Mouse (Mus musculus) brown adipose tissue, adult 24 weeks (tissue): ENCODE measurements around the gene Tanc1. TPM values are rescaled to one million over a fixed set of nuclear protein-coding genes. Genes with fewer than 3 reads are reported as not detected.
A peak's percentile ranks its signal among the peaks of the same experiment; 100 is the strongest.

Source experiments
- H3K27ac ChIP-seq: fragments of 200-500 bp; replicated peaks from 2 replicates; pipeline ENCODE4 v1.5.1; 2012; ENCODE audit warnings: low read depth, mild to moderate bottlenecking, low read length
- H3K4me1 ChIP-seq: fragments of 200-500 bp; 2 replicates; pipeline ENCODE4 v1.6.1; 2012; ENCODE audit warnings: low read length, mixed read lengths; ENCODE audit not compliant: control insufficient read depth, insufficient read depth, insufficient read length
- H3K4me3 ChIP-seq: fragments of 200-500 bp; 2 replicates; pipeline ENCODE4 v1.5.1; 2012; ENCODE audit warnings: low read depth, mild to moderate bottlenecking, low read length, moderate library complexity; ENCODE audit not compliant: insufficient read depth
- polyA plus RNA-seq: library from polyadenylated mRNA; stranded (reverse); fragments of >200 nt; gene quantifications from 2 replicates; pipeline ENCODE4 v1.2.4, GENCODE M21; 2012; ENCODE audit not compliant: missing spikeins, insufficient read depth, insufficient read length

The Tanc1 gene
- polyA plus RNA-seq, 1 experiment, result 9.7 TPM

GRCm38 (mm10) chr2:59599338-59600111 lies 12.3 kb upstream of the Tanc1 start:
- no peak overlapping the region for H3K27ac ChIP-seq

GRCm38 (mm10) chr2:59600123-59600840 lies 11.6 kb upstream of the Tanc1 start:
- no peak overlapping the region for H3K27ac ChIP-seq
- peaks cover 5% of the 10 kb centered on the region; the same call in 1 of the 2 replicates for H3K4me1 ChIP-seq
- no peak overlapping the region for H3K4me3 ChIP-seq

More at GRCm38 (mm10) chr2:59599338-59600111, 12.3 kb upstream of the Tanc1 start:
- H3K4me1 ChIP-seq, result peaks cover 5% of the 10 kb centered on the region; the same call in 1 of the 2 replicates
- H3K4me3 ChIP-seq, result no peak overlapping the region

- peaks cover 5% of the 10 kb centered on the region; the same call in 1 of the 2 replicates for H3K4me1 ChIP-seq
- no peak overlapping the region for H3K27ac ChIP-seq
- no peak overlapping the region for H3K4me3 ChIP-seq
These were observed 10.9 kb upstream of the Tanc1 start for GRCm38 (mm10) chr2:59600980-59601379.

DNA sequence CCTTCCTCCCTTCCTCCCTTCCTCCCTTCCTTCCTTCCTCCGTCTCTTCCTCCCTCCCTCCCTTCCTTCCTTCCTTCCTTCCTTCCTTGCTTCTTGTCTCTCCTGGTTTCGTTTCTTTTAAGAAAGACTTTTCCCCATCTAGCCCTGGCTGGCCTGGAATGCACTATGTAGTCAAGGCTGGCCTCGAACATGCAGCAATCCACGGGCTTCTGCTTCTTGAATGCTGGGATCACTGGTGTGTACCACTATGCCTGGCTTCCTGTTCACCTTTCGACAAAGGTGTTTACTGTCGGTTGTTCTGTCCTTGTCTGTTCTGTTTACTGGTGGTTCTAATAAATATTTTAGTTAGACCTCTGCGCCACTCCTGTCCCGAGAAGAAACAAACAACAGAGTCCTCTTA lies 10.4 kb upstream of the Tanc1 start:
- Histone ChIP-seq H3K4me1 (peaks cover 5% of the 10 kb centered on the region; the same call in 1 of the 2 replicates), H3K4me3 (no peak overlapping the region), H3K27ac (no peak overlapping the region)

DNA sequence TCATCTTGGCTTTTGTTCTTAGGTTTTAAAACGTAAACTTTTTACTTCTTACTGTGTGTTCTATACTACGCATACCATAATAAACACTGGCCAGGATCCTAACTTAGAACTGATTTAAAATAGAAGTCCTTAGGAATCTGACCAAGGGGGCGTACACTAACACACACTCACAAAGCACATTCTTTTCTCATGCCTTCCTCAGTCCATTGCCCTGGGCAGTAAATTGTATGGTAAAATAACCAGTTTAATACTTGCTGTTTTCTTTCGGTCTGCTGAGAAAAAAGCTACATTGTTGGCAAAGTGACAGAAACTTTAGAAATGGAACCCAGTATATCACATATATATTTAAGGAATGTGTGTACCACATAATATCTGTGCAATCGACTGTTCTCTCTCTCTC lies 2.9 kb upstream of the Tanc1 start:
- no peak overlapping the region for H3K27ac ChIP-seq
- H3K4me1 ChIP-seq, result no peaks in the 10 kb centered on the region
- H3K4me3 ChIP-seq, result no peak overlapping the region

GRCm38 (mm10) chr2:59611216-59611810 lies 529 bp upstream of the Tanc1 start:
- Histone ChIP-seq H3K4me3 (peak overlapping the region; percentile 92), H3K4me1 (peaks cover 10% of the 10 kb centered on the region), H3K27ac (peak overlapping the region; percentile 74)

DNA sequence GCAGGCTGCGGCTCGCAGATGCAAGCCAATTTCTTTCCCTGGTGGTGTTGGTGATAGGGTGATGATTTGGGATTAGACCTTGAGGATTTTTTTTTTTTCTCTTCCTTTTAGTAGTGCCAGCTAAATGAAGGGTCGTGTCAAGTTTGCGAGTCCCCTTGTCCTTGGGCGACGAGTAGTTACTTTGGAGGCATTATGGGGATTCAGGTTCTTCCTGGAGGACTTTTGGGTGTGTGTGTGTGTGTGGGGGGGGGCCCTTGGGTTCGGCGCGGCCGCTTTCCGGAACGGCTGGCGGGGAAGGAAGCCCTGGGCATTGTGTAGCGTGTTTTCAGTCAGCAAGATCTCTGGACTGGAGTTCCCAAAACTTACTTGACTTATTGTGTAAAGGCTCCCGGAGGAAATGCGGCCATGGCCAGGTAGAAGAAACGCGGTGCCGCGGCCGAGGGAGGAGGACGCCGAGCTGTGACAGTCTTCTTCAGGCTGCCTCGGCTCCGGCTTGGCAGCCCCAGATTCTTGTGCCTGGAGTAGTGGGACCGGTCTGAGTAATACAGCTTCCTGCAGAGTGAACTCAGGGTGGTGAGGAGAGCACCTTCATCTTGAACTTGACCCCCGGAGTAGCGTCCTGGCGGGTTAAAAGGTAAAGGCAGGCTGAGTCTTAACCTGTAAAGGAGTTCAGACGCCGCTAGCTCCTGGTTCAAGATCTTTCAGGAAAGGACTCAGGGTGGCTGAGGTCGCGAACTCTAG lies 1.1 kb downstream of the Tanc1 start:
- Histone ChIP-seq H3K4me1 (peaks cover 17% of the 10 kb centered on the region), H3K27ac (peak overlapping the region; percentile 84), H3K4me3 (peak overlapping the region; percentile 92)

GRCm38 (mm10) chr2:59613474-59614019 lies 1.7 kb downstream of the Tanc1 start:
- peaks cover 17% of the 10 kb centered on the region for H3K4me1 ChIP-seq
- peak overlapping the region; percentile 58 for H3K27ac ChIP-seq

GRCm38 (mm10) chr2:59616890-59617289 lies 5.0 kb downstream of the Tanc1 start:
- H3K4me3 ChIP-seq, result no peak overlapping the region
- 0 out of 2 replicates have a peak overlapping the region, but pooled peaks have one; percentile 49 for H3K27ac ChIP-seq
- peaks cover 19% of the 10 kb centered on the region for H3K4me1 ChIP-seq

More at GRCm38 (mm10) chr2:59613474-59614019, 1.7 kb downstream of the Tanc1 start:
- peak overlapping the region; percentile 92 for H3K4me3 ChIP-seq

GRCm38 (mm10) chr2:59618996-59619395 lies 7.2 kb downstream of the Tanc1 start:
- Histone ChIP-seq H3K4me1 (peaks cover 23% of the 10 kb centered on the region), H3K27ac (no peak overlapping the region), H3K4me3 (no peak overlapping the region)

DNA sequence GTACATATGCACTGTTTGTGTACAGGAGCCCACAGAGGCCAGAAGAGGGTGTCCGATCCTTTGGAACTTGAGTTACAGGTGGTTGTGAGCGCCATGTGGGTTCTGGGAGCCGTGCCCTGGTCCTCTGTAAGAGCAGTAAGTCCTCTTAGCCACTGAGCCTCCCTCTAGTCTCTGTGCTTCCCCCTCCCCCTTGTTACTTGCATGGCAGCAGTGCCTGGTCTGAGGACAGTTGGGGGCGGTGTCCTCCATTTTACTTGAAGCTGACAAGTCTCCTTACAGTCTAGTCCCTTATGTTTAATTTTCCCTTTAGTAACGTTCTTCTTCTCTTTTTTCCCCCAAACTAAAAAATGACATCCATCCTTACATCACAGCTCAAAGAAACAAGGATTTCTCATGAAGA lies 8.8 kb downstream of the Tanc1 start:
- Histone ChIP-seq H3K4me1 (peaks cover 17% of the 10 kb centered on the region), H3K27ac (no peak overlapping the region), H3K4me3 (no peak overlapping the region)

DNA sequence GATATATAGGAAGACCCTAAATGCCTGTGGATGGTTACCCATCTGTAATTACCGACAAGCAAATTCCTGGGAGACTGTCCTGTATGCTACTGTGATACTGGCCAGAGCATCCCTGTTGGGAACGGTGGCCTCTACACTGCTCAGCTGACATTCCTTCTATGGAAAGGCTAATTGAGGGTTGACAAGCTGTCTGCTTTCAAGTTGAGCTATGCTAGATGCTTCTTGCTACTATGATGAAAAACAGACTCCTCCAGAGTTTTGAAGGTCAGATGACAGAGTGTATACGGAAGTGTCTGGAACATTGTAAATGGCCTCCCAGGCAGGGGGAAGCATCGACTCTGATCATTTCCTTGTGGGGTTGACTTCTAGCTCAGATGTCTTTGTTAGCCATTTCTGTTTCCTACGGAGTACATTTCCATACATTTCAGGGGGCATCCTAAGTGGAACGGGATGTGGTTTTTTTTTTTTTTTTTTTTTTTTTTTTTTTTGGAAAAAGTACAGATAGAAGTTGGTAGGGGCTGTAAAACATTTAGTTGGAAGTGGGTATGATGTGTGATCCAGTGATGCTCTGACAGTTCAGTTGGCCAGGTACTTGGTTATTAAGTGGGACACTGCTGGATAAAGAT lies 10.8 kb downstream of the Tanc1 start:
- Histone ChIP-seq H3K27ac (no peak overlapping the region), H3K4me1 (peaks cover 20% of the 10 kb centered on the region), H3K4me3 (no peak overlapping the region)

DNA sequence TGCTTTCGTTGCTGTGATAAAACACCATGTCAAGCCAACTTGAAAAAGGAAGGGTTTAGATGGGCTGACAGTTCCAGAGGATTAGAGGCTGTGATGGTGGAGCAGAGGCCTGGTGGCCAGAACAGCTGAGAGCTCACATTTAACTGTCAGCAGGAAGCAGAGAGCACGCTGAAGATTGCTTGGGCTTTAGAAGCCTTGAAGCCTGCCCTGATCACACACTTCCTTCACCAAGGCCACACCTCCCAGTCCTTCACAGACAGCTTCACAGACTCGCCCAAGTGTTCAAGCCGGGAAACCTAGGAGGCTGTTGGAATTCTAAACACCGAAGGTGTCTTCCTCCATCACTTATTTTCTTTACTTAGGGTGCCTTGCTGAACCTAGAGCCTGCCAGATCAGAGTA lies 12.0 kb downstream of the Tanc1 start:
- Histone ChIP-seq H3K4me1 (peaks cover 32% of the 10 kb centered on the region), H3K27ac (no peak overlapping the region), H3K4me3 (no peak overlapping the region)

DNA sequence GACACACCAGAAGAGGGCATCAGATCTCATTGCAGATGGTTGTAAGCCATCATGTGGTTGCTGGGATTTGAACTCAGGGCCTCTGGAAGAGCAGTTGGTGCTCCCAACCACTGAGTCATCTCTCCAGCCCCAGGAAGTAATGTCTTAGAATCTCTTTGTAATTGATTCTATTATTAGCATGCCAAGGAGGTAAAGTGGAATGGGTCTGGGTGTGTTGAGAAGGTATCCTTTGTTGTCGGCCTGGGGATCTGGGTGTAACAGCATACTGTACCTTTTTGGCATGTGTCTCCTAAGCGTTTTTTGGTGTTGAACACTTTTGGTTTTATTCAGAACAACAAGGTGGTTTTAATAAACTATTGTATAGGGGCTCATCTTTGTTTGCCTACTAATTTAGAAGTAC lies 13.6 kb downstream of the Tanc1 start:
- Histone ChIP-seq H3K4me3 (no peak overlapping the region), H3K27ac (no peak overlapping the region), H3K4me1 (peaks cover 46% of the 10 kb centered on the region)
